Mouse (Mus musculus): Measurements from ENCODE around the gene Azgp1.
"Not testable (repeated sequence)": the region's sequence is repeated elsewhere in the genome, so short reads cannot be mapped to it uniquely, and the experiment has no call there.

The Azgp1 gene

GRCm38 (mm10) chr5:137981300-137981699, at the start of gene Azgp1:
Gene Azgp1, plus strand, starts transcription at chr5:137981520.
- DNase-seq: no peak

GRCm38 (mm10) chr5:137933934-137934333, 47.4 kb upstream of the Azgp1 start:
- DNase-seq: not testable (repeated sequence)

- DNase-seq: no peak
Measured at GRCm38 (mm10) chr5:137936486-137936885, 44.8 kb upstream of the Azgp1 start.

GRCm38 (mm10) chr5:137937238-137937637, 44.1 kb upstream of the Azgp1 start:
- no peak for DNase-seq

- no peak for DNase-seq
Measured at GRCm38 (mm10) chr5:137940948-137941347, 40.4 kb upstream of the Azgp1 start.

GRCm38 (mm10) chr5:137943133-137943532, 38.2 kb upstream of the Azgp1 start:
- no peak for DNase-seq

GRCm38 (mm10) chr5:137947303-137947702, 34.0 kb upstream of the Azgp1 start:
- DNase-seq: no peak

GRCm38 (mm10) chr5:137951218-137951617, 30.1 kb upstream of the Azgp1 start:
- DNase-seq: peak; percentile 12

GRCm38 (mm10) chr5:137956404-137956803, 24.9 kb upstream of the Azgp1 start:
- DNase-seq: no peak

GRCm38 (mm10) chr5:137962945-137963344, 18.4 kb upstream of the Azgp1 start, which contains the start of gene Gjc3:
Gene Gjc3, minus strand, starts transcription at chr5:137963098.
- DNase-seq: peak; percentile 9

GRCm38 (mm10) chr5:137966492-137966891, 14.8 kb upstream of the Azgp1 start:
- DNase-seq: peak; percentile 27

- DNase-seq: no peak
Measured at GRCm38 (mm10) chr5:137973161-137973560, 8.2 kb upstream of the Azgp1 start.

GRCm38 (mm10) chr5:137973738-137974137, 7.6 kb upstream of the Azgp1 start:
- no peak for DNase-seq

GRCm38 (mm10) chr5:137974724-137975123, 6.6 kb upstream of the Azgp1 start:
- DNase-seq: no peak

GRCm38 (mm10) chr5:137975434-137975833, 5.9 kb upstream of the Azgp1 start:
- no peak for DNase-seq

- no peak for DNase-seq
Measured at GRCm38 (mm10) chr5:137977291-137977690, 4.0 kb upstream of the Azgp1 start.

GRCm38 (mm10) chr5:137979081-137979480, 2.2 kb upstream of the Azgp1 start:
- DNase-seq: no peak

- no peak for DNase-seq
Measured at GRCm38 (mm10) chr5:137986351-137986750, 5.0 kb downstream of the Azgp1 start.

GRCm38 (mm10) chr5:138009437-138009836, 28.1 kb downstream of the Azgp1 start:
- no peak for DNase-seq

- no peak for DNase-seq
Measured at GRCm38 (mm10) chr5:138012382-138012781, 31.1 kb downstream of the Azgp1 start.

GRCm38 (mm10) chr5:138016530-138016929, 35.2 kb downstream of the Azgp1 start:
- DNase-seq: no peak

GRCm38 (mm10) chr5:138016997-138017396, 35.7 kb downstream of the Azgp1 start:
- DNase-seq: no peak

GRCm38 (mm10) chr5:138019577-138019976, 38.3 kb downstream of the Azgp1 start:
- not testable (repeated sequence) for DNase-seq

GRCm38 (mm10) chr5:138020961-138021479, 39.7 kb downstream of the Azgp1 start, which contains the start of the genes Smok3a and Smok3b:
Gene Smok3a, plus strand, starts transcription at chr5:138021261.
Gene Smok3b, plus strand, starts transcription at chr5:138021429.
- DNase-seq: not testable (repeated sequence)
